Mouse (Mus musculus) heart, embryonic 14.5 days (tissue): Measurements from ENCODE around the gene Gchfr. TPM values are rescaled to one million over a fixed set of nuclear protein-coding genes. Genes with fewer than 3 reads are reported as not detected.

Source experiments
- ATAC-seq: fragments of 200-750 bp; cut with Nextera tagmentation; 2 replicates; pipeline ENCODE4 v1.8.0; 2017; ENCODE audit warnings: low read depth, moderate TSS enrichment; ENCODE audit not compliant: insufficient number of reproducible peaks, insufficient read depth, low FRiP score
- H3K27ac ChIP-seq, 2 experiments: fragments of 200-500 bp in 1 of 2; fragments of 300-500 bp in 1 of 2; sonication (generic) in 1 of 2; replicated peaks in 1 of 2; 2 replicates each; pipeline ENCODE4 v1.5.1; 2012 to 2014; ENCODE audit warnings: low read depth in 2 of 2, low read length in 2 of 2, control low read depth in 1 of 2, mild to moderate bottlenecking in 1 of 2, mixed read lengths in 1 of 2; ENCODE audit not compliant: control insufficient read depth in 1 of 2, insufficient read depth in 1 of 2
- H3K27me3 ChIP-seq: fragments of 300-500 bp; sonication (generic); 2 replicates; pipeline ENCODE4 v1.6.1; 2014; ENCODE audit warnings: mild to moderate bottlenecking, low read length, control low read depth; ENCODE audit not compliant: control insufficient read depth, insufficient read depth
- H3K36me3 ChIP-seq: fragments of 300-500 bp; sonication (generic); 2 replicates; pipeline ENCODE4 v1.6.1; 2014; ENCODE audit warnings: mild to moderate bottlenecking, control low read depth, low read length, mixed read lengths; ENCODE audit not compliant: control insufficient read depth, insufficient read depth
- H3K4me1 ChIP-seq, 2 experiments: fragments of 200-500 bp in 1 of 2; fragments of 300-500 bp in 1 of 2; sonication (generic) in 1 of 2; 2 replicates each; pipeline ENCODE4 v1.6.1; 2012 to 2014; ENCODE audit warnings: low read length in 2 of 2, control low read depth in 1 of 2, mixed read lengths in 1 of 2; ENCODE audit not compliant: control insufficient read depth in 2 of 2, insufficient read depth in 2 of 2
- H3K4me2 ChIP-seq: fragments of 300-500 bp; sonication (generic); 2 replicates; pipeline ENCODE4 v1.6.1; 2014; ENCODE audit warnings: mild to moderate bottlenecking, low read length
- H3K4me3 ChIP-seq, 2 experiments: fragments of 200-500 bp in 1 of 2; fragments of 300-500 bp in 1 of 2; sonication (generic) in 1 of 2; 2 replicates each; pipeline ENCODE4 v1.5.1; 2012 to 2014; ENCODE audit warnings: low read length in 2 of 2, mild to moderate bottlenecking in 2 of 2, control low read depth in 1 of 2, low read depth in 1 of 2, moderate library complexity in 1 of 2; ENCODE audit not compliant: control insufficient read depth in 1 of 2, insufficient read depth in 1 of 2
- H3K9ac ChIP-seq: fragments of 300-500 bp; sonication (generic); 2 replicates; pipeline ENCODE4 v1.6.1; 2014; ENCODE audit warnings: mild to moderate bottlenecking, low read length
- H3K9me3 ChIP-seq: fragments of 300-500 bp; sonication (generic); 2 replicates; pipeline ENCODE4 v1.6.1; 2016; ENCODE audit warnings: low read length, control low read depth; ENCODE audit not compliant: control insufficient read depth
- WGBS: fragments of 180-500 bp; shearing (Covaris S2); extraction: QIAGEN DNeasy Blood & Tissue Kit; methylation state at CpG from one replicate; pipeline ENCODE4 v1.1.7; 2014; 5-methylcytosine and 5-hydroxymethylcytosine counted together
- polyA plus RNA-seq: library from polyadenylated mRNA; unstranded; fragments of >200 nt; fragmentation: Nextera tagmentation; extraction: Ambion mirVana; gene quantifications from 2 replicates; pipeline ENCODE4 v1.2.1, GENCODE M21; 2014

The Gchfr gene
- polyA plus RNA-seq, 1 experiment from 2014 or later, result 9.4 TPM

- no peak overlapping the region for H3K4me3 ChIP-seq
- no peak overlapping the region for H3K4me2 ChIP-seq
- no peaks in the 10 kb centered on the region for H3K27me3 ChIP-seq
- H3K9me3 ChIP-seq, result no peaks in the 10 kb centered on the region
- peaks cover 49% of the 10 kb centered on the region for H3K36me3 ChIP-seq
- H3K27ac ChIP-seq, result no peak overlapping the region
- no peak for ATAC-seq
- H3K4me1 ChIP-seq, result peaks cover 2 to 16% of the 10 kb centered on the region in 2 experiments; a peak in 3 of 4 replicates
- H3K9ac ChIP-seq, result no peak overlapping the region
- WGBS, result 73% methylated on average over 2 of the region's 2 CpGs
Measured at GRCm38 (mm10) chr2:119154683-119155082, 12.9 kb upstream of the Gchfr start.

- no peak overlapping the region for H3K27ac ChIP-seq
- H3K27me3 ChIP-seq, result no peaks in the 10 kb centered on the region
- peaks cover 41% of the 10 kb centered on the region for H3K36me3 ChIP-seq
- peak overlapping the region; percentile 88; the same call in 1 of the 2 replicates for H3K9ac ChIP-seq
- H3K9me3 ChIP-seq, result no peaks in the 10 kb centered on the region
- peak overlapping the region; percentile 89 for H3K4me2 ChIP-seq
- H3K4me3 ChIP-seq, result peak overlapping the region in 1 of 2 experiments; percentile 78; a peak in 1 of 4 replicates
- peaks cover 2 to 16% of the 10 kb centered on the region in 2 experiments; a peak in 3 of 4 replicates for H3K4me1 ChIP-seq
- WGBS, result 29% methylated on average over 9 of the region's 9 CpGs
- no peak for ATAC-seq
Measured at GRCm38 (mm10) chr2:119155388-119155787, 12.2 kb upstream of the Gchfr start.

GRCm38 (mm10) chr2:119156081-119156680 lies 11.4 kb upstream of the Gchfr start:
- H3K9ac ChIP-seq, result peak overlapping the region; percentile 88
- ATAC-seq, result peak; percentile 28; the same call in 1 of the 2 replicates
- peak overlapping the region; percentile 68 to 78 for H3K4me3 ChIP-seq
- peaks cover 5 to 19% of the 10 kb centered on the region in 2 experiments for H3K4me1 ChIP-seq
- H3K27ac ChIP-seq, result peak overlapping the region; percentile 6 to 55; a peak in 3 of 4 replicates
- peaks cover 34% of the 10 kb centered on the region for H3K36me3 ChIP-seq
- H3K27me3 ChIP-seq, result no peaks in the 10 kb centered on the region
- 3% methylated on average over 34 of the region's 34 CpGs for WGBS
- H3K4me2 ChIP-seq, result peak overlapping the region; percentile 89
- no peaks in the 10 kb centered on the region for H3K9me3 ChIP-seq

GRCm38 (mm10) chr2:119156681-119157572 lies 10.6 kb upstream of the Gchfr start, which contains the start of gene Rmdn3:
TSS of gene Rmdn3 (minus strand) at chr2:119157034.
- peak; percentile 75 for ATAC-seq
- WGBS, result under 1% methylated on average over 54 of the region's 57 CpGs

GRCm38 (mm10) chr2:119157836-119158235 lies 9.7 kb upstream of the Gchfr start:
- Histone ChIP-seq H3K27ac (no peak overlapping the region), H3K9me3 (no peaks in the 10 kb centered on the region), H3K36me3 (peaks cover 17% of the 10 kb centered on the region), H3K4me1 (peaks cover 5 to 25% of the 10 kb centered on the region in 2 experiments), H3K4me3 (no peak overlapping the region), H3K4me2 (no peak overlapping the region), H3K9ac (no peak overlapping the region), H3K27me3 (no peaks in the 10 kb centered on the region)
- no peak for ATAC-seq

More at GRCm38 (mm10) chr2:119156681-119157572, 10.6 kb upstream of the Gchfr start, which contains the start of gene Rmdn3:
- Histone ChIP-seq H3K4me1 (peaks cover 7 to 25% of the 10 kb centered on the region in 2 experiments), H3K27me3 (no peaks in the 10 kb centered on the region), H3K4me2 (peak within 1 kb of the TSS; percentile 89), H3K9ac (peak within 1 kb of the TSS; percentile 88), H3K9me3 (no peaks in the 10 kb centered on the region), H3K36me3 (peaks cover 26% of the 10 kb centered on the region), H3K4me3 (peak within 1 kb of the TSS; percentile 68 to 78), H3K27ac (peak within 1 kb of the TSS; percentile 6 to 55; a peak in 3 of 4 replicates)

- H3K4me2 ChIP-seq, result no peak overlapping the region
- peak overlapping the region; percentile 6 to 61 for H3K27ac ChIP-seq
- 0 out of 2 replicates have a peak, but pooled peaks cover 3% of the 10 kb centered on the region for H3K9me3 ChIP-seq
- no peaks in the 10 kb centered on the region for H3K36me3 ChIP-seq
- 0 out of 2 replicates have a peak, but pooled peaks cover 4% of the 10 kb centered on the region for H3K27me3 ChIP-seq
- H3K9ac ChIP-seq, result peak overlapping the region; percentile 40
- no peak overlapping the region for H3K4me3 ChIP-seq
- WGBS, result 13% methylated on average over 2 of the region's 2 CpGs
- peaks cover 5 to 14% of the 10 kb centered on the region in 2 experiments for H3K4me1 ChIP-seq
- ATAC-seq, result no peak
Measured at GRCm38 (mm10) chr2:119161247-119161646, 6.3 kb upstream of the Gchfr start.

GRCm38 (mm10) chr2:119163135-119163534 lies 4.4 kb upstream of the Gchfr start:
- Histone ChIP-seq H3K9me3 (0 out of 2 replicates have a peak, but pooled peaks cover 3% of the 10 kb centered on the region), H3K4me2 (no peak overlapping the region), H3K4me3 (no peak overlapping the region), H3K27me3 (peaks cover 13% of the 10 kb centered on the region; the same call in 1 of the 2 replicates), H3K27ac (no peak overlapping the region), H3K4me1 (peaks cover 11 to 18% of the 10 kb centered on the region in 2 experiments), H3K9ac (no peak overlapping the region), H3K36me3 (no peaks in the 10 kb centered on the region)
- 66% methylated on average over 3 of the region's 3 CpGs for WGBS
- no peak for ATAC-seq
